Mouse (Mus musculus) hindbrain, embryonic 12.5 days (tissue): ENCODE measurements around the gene Olfr1497. TPM values are rescaled to one million over a fixed set of nuclear protein-coding genes. Genes with fewer than 3 reads are reported as not detected.

Source experiments
- polyA plus RNA-seq: library from polyadenylated mRNA; unstranded; fragments of >200 nt; fragmentation: Nextera tagmentation; extraction: Ambion mirVana; gene quantifications from 2 replicates; pipeline ENCODE4 v1.2.1, GENCODE M21; 2016

Gene Olfr1497
- polyA plus RNA-seq, 1 experiment from 2014 or later, result not detected

Other genes with a start within 250 kb of the Olfr1497 start
- not detected in 2 replicates for gene Olfr1484, start 214.7 kb downstream of the Olfr1497 start, polyA plus RNA-seq
- gene Olfr1487, start 180.8 kb downstream of the Olfr1497 start, polyA plus RNA-seq, result not detected in 2 replicates
- not detected in 2 replicates for gene Olfr1489, start 166.6 kb downstream of the Olfr1497 start, polyA plus RNA-seq
- not detected in 2 replicates for gene Olfr1490, start 147.1 kb downstream of the Olfr1497 start, polyA plus RNA-seq
- gene Olfr1491, start 100.9 kb downstream of the Olfr1497 start, polyA plus RNA-seq, result not detected in 2 replicates
- gene Olfr1493-ps1, start 74.9 kb downstream of the Olfr1497 start, polyA plus RNA-seq, result not detected in 2 replicates
- not detected in 2 replicates for gene Olfr1494, start 58.5 kb downstream of the Olfr1497 start, polyA plus RNA-seq
- gene Olfr1495, start 33.6 kb downstream of the Olfr1497 start, polyA plus RNA-seq, result not detected in 2 replicates
- gene Olfr1496, start 20.3 kb downstream of the Olfr1497 start, polyA plus RNA-seq, result not detected in 2 replicates
- not detected in 2 replicates for gene Olfr1499, start 21.2 kb upstream of the Olfr1497 start, polyA plus RNA-seq
- gene Olfr1500, start 32.3 kb upstream of the Olfr1497 start, polyA plus RNA-seq, result not detected in 2 replicates
- not detected in 2 replicates for gene Olfr1501, start 52.5 kb upstream of the Olfr1497 start, polyA plus RNA-seq
- not detected in 2 replicates for gene Olfr1502, start 63.6 kb upstream of the Olfr1497 start, polyA plus RNA-seq
- not detected in 2 replicates for gene Olfr1504, start 99.7 kb upstream of the Olfr1497 start, polyA plus RNA-seq
- gene Olfr1505, start 115.3 kb upstream of the Olfr1497 start, polyA plus RNA-seq, result not detected in 2 replicates